Mouse (Mus musculus) hindbrain, embryonic 16.5 days (tissue): ENCODE results near the gene Hykk. TPM values are rescaled to one million over a fixed set of nuclear protein-coding genes. Genes with fewer than 3 reads are reported as not detected.

Experiments used
- ATAC-seq: fragments of 200-750 bp; cut with Nextera tagmentation; 2 replicates; pipeline ENCODE4 v1.8.0; 2017; ENCODE audit warnings: moderate TSS enrichment, moderate library complexity
- H3K27ac ChIP-seq: fragments of 300-500 bp; sonication (generic); 2 replicates; pipeline ENCODE4 v1.5.1; 2014; ENCODE audit warnings: low read depth, mild to moderate bottlenecking, control low read depth, low read length, moderate library complexity
- H3K27me3 ChIP-seq: fragments of 300-500 bp; sonication (generic); replicated peaks from 2 replicates; pipeline ENCODE4 v1.6.1; 2014; ENCODE audit warnings: low read length; ENCODE audit not compliant: control insufficient read depth, insufficient read depth
- H3K36me3 ChIP-seq: fragments of 300-500 bp; sonication (generic); 2 replicates; pipeline ENCODE4 v1.6.1; 2014; ENCODE audit warnings: mild to moderate bottlenecking, low read length, moderate library complexity, mixed read lengths; ENCODE audit not compliant: control insufficient read depth, insufficient read depth
- H3K4me1 ChIP-seq: fragments of 300-500 bp; sonication (generic); 2 replicates; pipeline ENCODE4 v1.6.1; 2014; ENCODE audit warnings: low read depth, low read length; ENCODE audit not compliant: control insufficient read depth, insufficient read depth
- H3K4me2 ChIP-seq: fragments of 300-500 bp; sonication (generic); 2 replicates; pipeline ENCODE4 v1.6.1; 2014; ENCODE audit warnings: mild to moderate bottlenecking, low read length, control low read depth, moderate library complexity
- H3K4me3 ChIP-seq: fragments of 300-500 bp; sonication (generic); 2 replicates; pipeline ENCODE4 v1.5.1; 2014; ENCODE audit warnings: mild to moderate bottlenecking, low read length, control low read depth, moderate library complexity
- H3K9ac ChIP-seq: fragments of 300-500 bp; sonication (generic); 2 replicates; pipeline ENCODE4 v1.6.1; 2014; ENCODE audit warnings: low read depth, mild to moderate bottlenecking, control low read depth, low read length, moderate library complexity
- H3K9me3 ChIP-seq: fragments of 300-500 bp; sonication (generic); 2 replicates; pipeline ENCODE4 v1.6.1; 2014; ENCODE audit warnings: mild to moderate bottlenecking, low read length, moderate library complexity; ENCODE audit not compliant: control insufficient read depth
- WGBS: fragments of 180-500 bp; shearing (Covaris S2); extraction: QIAGEN DNeasy Blood & Tissue Kit; methylation state at CpG from one replicate; pipeline ENCODE4 v1.1.7; 2014; 5-methylcytosine and 5-hydroxymethylcytosine counted together
- polyA plus RNA-seq: library from polyadenylated mRNA; unstranded; fragments of >200 nt; fragmentation: Nextera tagmentation; extraction: Ambion mirVana; gene quantifications from 2 replicates; pipeline ENCODE4 v1.2.1, GENCODE M21; 2015

The Hykk gene
- polyA plus RNA-seq, 1 experiment from 2014 or later, result 1.9 TPM

DNA sequence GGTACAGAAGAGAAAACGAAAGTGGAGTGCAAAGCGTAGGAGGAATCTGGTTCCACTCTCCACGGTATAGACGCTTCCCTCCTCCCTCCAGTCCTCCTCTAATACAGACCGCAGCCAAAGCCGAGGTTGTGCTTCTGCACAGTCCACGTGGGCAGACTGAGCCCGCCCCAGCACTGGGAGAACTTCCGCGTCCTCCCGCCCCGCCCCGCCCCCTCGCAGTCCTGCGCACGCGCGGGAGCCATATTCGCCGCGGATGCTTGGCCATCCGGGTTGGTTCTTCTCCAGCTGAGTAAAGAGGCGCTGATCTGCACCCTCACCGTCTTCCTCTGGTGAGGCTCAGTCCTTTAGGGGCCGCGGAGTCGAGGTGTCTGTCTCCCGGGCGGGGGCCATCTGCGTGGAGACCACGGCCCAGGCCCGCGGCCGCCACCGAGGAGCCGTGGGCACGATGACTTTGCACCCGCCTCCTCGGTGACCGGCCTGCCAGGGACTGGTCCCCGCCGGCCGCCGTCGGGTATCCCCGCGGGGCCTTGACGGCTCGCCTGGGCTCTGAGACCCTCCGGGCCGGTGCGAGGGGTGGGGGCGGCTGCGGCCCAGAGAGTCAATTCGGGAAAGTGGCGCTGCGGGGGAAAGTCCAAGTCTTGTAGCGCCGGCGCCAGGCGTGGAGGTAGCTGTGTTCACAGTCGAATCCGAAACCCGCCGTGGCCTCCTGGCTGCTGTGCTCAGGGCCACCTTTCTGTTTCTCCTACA lies 33.7 kb downstream of the Hykk start, which contains the start of the genes Psma4 and AY074887:
Psma4 (plus strand) TSS at position 216 of the 747 bp plus-strand sequence.
AY074887 (minus strand) TSS at position 424 of the 747 bp plus-strand sequence.
- ATAC-seq, result peak; percentile 100
- Histone ChIP-seq H3K4me3 (peak within 1 kb of the TSS; percentile 92), H3K9ac (peak within 1 kb of the TSS; percentile 90), H3K4me2 (peak within 1 kb of the TSS; percentile 73), H3K27me3 (no peaks in the 10 kb centered on the region), H3K4me1 (peaks cover 12% of the 10 kb centered on the region), H3K27ac (peak within 1 kb of the TSS; percentile 92), H3K36me3 (peaks cover 12% of the 10 kb centered on the region), H3K9me3 (no peaks in the 10 kb centered on the region)
- under 1% methylated on average over 60 of the region's 65 CpGs for WGBS

- no peak overlapping the region for H3K4me2 ChIP-seq
- peaks cover 4% of the 10 kb centered on the region; the same call in 1 of the 2 replicates for H3K9me3 ChIP-seq
- WGBS, result 95% methylated on average over 4 of the region's 4 CpGs
- no peak overlapping the region for H3K27ac ChIP-seq
- ATAC-seq, result no peak
- no peak overlapping the region for H3K9ac ChIP-seq
- no peaks in the 10 kb centered on the region for H3K4me1 ChIP-seq
- H3K36me3 ChIP-seq, result peaks cover 24% of the 10 kb centered on the region
- no peak overlapping the region for H3K4me3 ChIP-seq
- H3K27me3 ChIP-seq, result no peaks in the 10 kb centered on the region
These were observed 44.0 kb downstream of the Hykk start for GRCm38 (mm10) chr9:54961059-54961458.

DNA sequence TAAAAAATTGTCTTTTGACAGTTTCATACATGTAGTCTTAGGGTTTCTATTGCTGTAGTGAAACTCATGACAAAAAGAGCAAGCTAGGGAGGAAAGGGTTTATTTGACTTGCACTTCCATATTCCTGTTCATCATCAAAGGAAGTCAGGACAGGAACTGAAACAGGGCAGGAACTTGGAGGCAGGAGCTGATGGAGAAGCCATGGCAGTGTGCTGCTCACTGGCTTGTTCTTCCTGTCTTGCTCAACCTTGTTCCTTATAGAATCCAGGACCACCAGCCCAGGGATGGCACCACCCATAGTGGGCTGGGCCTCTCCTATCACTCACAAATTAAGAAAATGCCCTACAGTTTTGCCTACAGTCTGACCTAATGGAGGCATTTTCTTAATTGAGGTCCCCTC lies 46.6 kb downstream of the Hykk start:
- H3K9ac ChIP-seq, result no peak overlapping the region
- peaks cover 4% of the 10 kb centered on the region; the same call in 1 of the 2 replicates for H3K9me3 ChIP-seq
- no peaks in the 10 kb centered on the region for H3K4me1 ChIP-seq
- peaks cover 4% of the 10 kb centered on the region; the same call in 1 of the 2 replicates for H3K36me3 ChIP-seq
- no peak overlapping the region for H3K27ac ChIP-seq
- no peak overlapping the region for H3K4me3 ChIP-seq
- H3K27me3 ChIP-seq, result no peaks in the 10 kb centered on the region
- H3K4me2 ChIP-seq, result no peak overlapping the region
- no peak for ATAC-seq

DNA sequence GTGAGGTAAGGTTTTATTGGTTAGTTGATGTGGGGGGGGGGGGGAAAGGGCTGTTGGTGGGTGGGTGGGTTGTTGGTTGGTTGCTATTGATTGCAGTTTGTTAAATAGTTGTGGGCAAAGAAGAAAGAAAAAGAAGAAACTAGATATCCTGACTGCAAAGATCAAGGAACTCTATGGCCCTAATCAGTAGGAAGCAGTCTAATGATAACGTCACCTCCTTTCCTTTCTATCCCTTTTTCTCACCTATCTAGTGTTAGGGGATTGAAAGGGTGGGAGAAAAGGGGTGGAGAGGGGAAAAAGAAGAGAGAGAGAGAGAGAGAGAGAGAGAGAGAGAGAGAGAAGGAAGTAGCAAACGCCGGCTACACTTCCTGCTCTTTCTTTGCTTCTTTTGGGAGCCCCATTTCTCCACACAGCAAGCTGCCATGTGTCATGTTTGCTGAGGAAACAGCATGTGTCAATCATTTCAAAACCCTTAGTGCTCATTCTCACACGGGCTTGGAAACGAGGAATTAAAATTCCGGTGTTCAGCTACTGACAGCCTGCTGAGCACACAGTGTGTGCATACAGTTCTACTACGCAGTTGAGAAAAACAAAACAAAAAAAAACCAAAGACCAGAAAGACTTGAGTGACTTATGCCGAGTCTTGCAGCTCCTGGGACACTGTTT lies 53.0 kb downstream of the Hykk start:
- Histone ChIP-seq H3K36me3 (no peaks in the 10 kb centered on the region), H3K4me3 (no peak overlapping the region), H3K4me1 (no peaks in the 10 kb centered on the region), H3K9me3 (no peaks in the 10 kb centered on the region), H3K9ac (no peak overlapping the region), H3K27ac (no peak overlapping the region), H3K27me3 (no peaks in the 10 kb centered on the region), H3K4me2 (no peak overlapping the region)
- ATAC-seq, result no peak
- 63% methylated on average over 8 of the region's 8 CpGs for WGBS

- H3K36me3 ChIP-seq, result no peaks in the 10 kb centered on the region
- peak within 1 kb of the TSS; percentile 69 for H3K4me3 ChIP-seq
- peak; percentile 49; the same call in 1 of the 2 replicates for ATAC-seq
- H3K4me1 ChIP-seq, result peaks cover 11% of the 10 kb centered on the region
- no peaks in the 10 kb centered on the region for H3K9me3 ChIP-seq
- peak within 1 kb of the TSS; percentile 95 for H3K4me2 ChIP-seq
- 34% methylated on average over 8 of the region's 8 CpGs for WGBS
- peak within 1 kb of the TSS; percentile 70 for H3K9ac ChIP-seq
- peaks cover 2% of the 10 kb centered on the region for H3K27me3 ChIP-seq
- H3K27ac ChIP-seq, result peak within 1 kb of the TSS; percentile 26; the same call in 1 of the 2 replicates
These were observed 63.6 kb downstream of the Hykk start, which contains the start of gene Chrna5 for GRCm38 (mm10) chr9:54980674-54981073. Chrna5 (plus strand) TSS chr9:54980880.

- Histone ChIP-seq H3K4me1 (peaks cover 11% of the 10 kb centered on the region), H3K4me2 (peak overlapping the region; percentile 95), H3K4me3 (peak overlapping the region; percentile 69), H3K9me3 (no peaks in the 10 kb centered on the region), H3K36me3 (no peaks in the 10 kb centered on the region), H3K9ac (peak overlapping the region; percentile 70), H3K27me3 (peaks cover 2% of the 10 kb centered on the region), H3K27ac (peak overlapping the region; percentile 26; the same call in 1 of the 2 replicates)
- under 1% methylated on average over 73 of the region's 85 CpGs for WGBS
- ATAC-seq, result peak; percentile 89
These were observed 64.5 kb downstream of the Hykk start for GRCm38 (mm10) chr9:54981291-54982191.

DNA sequence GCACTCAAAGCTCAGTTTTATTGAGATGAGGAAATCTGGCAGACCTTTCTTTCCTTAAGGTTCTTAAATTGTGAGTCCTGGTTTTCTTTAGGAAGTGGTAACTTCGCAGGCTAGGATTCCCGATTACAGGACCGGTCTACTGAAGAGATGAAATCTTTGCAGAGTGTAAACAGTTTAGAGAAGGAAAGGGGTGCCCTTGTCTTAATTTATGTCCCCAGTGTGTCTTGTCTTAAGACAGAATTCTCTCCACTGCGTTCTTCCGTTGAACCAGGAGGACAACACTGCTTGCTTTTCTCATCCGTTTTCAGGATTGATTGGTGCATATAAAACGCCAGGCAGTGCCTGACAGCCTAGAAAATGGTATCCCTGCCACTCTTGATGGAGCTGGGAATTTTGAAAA lies 65.3 kb downstream of the Hykk start:
- WGBS, result 6% methylated on average over 7 of the region's 7 CpGs
- Histone ChIP-seq H3K4me1 (peaks cover 11% of the 10 kb centered on the region), H3K4me3 (peak overlapping the region; percentile 69), H3K27me3 (peaks cover 2% of the 10 kb centered on the region), H3K27ac (no peak overlapping the region), H3K9ac (no peak overlapping the region), H3K36me3 (no peaks in the 10 kb centered on the region), H3K9me3 (no peaks in the 10 kb centered on the region), H3K4me2 (peak overlapping the region; percentile 95)
- ATAC-seq, result no peak

GRCm38 (mm10) chr9:54990362-54990761 lies 73.3 kb downstream of the Hykk start:
- 80% methylated on average over 3 of the region's 3 CpGs for WGBS
- H3K4me1 ChIP-seq, result no peaks in the 10 kb centered on the region
- H3K27me3 ChIP-seq, result no peaks in the 10 kb centered on the region
- H3K4me3 ChIP-seq, result no peak overlapping the region
- no peaks in the 10 kb centered on the region for H3K9me3 ChIP-seq
- H3K36me3 ChIP-seq, result no peaks in the 10 kb centered on the region
- no peak for ATAC-seq
- H3K27ac ChIP-seq, result no peak overlapping the region
- H3K9ac ChIP-seq, result no peak overlapping the region
- no peak overlapping the region for H3K4me2 ChIP-seq
